Mouse (Mus musculus) ovary, postnatal 14 days (tissue): ENCODE measurements around the gene 1700025G04Rik.

Source experiments
- DNase-seq: peaks from one replicate; pipeline ENCODE4 v3.0.0; 2022; ENCODE audit warnings: low spot score

1700025G04Rik gene

DNA sequence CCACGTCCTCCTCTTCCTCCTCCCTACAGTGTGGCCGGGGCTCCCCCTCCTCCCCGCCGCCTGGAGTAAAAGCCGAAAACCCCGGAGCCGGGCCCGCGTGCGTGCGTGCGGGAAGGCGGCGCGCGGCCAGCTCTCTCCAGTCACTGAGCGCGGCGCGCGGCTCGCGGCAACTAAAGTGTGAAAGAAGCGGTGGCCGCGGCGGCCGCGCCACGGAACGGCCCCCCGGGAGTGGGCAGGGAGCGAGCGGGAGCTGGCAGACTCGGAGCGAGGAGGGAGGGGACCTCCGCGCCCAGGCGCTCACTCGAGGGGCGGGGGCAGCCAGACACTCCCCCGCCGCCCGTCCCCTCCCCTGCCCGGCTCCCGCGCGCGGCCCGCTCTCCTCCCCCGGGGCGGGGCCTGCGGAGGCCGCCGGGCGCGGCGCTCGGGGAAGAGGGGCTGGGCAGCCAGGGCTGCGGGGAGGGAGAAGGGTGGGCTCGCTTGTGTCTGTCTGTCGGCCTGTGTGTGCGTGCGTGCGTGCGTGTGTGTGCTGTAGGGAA, at the start of gene 1700025G04Rik:
TSS of gene 1700025G04Rik (minus strand) at position 108 of the 536 bp plus-strand sequence.
- peak; percentile 67 for DNase-seq

DNA sequence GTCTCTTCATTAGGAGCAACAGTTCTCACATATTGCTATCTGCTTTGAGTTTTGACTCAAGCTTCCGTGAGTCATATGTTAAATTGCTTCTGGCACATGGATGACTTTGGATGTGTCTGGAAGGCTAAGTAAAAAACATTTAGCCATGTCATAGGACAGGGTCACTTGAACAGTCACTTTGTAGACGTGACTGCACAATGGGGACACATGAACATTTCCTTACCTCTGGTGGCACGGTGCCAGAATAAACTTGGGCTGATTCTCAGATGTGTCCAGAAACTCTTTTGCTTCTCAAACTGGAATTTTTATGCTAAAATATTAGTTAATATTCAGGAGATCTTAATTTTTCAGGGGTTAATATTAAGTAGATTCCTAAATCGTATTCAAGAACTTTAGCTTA, 49.6 kb upstream of the 1700025G04Rik start:
- DNase-seq: no peak

DNA sequence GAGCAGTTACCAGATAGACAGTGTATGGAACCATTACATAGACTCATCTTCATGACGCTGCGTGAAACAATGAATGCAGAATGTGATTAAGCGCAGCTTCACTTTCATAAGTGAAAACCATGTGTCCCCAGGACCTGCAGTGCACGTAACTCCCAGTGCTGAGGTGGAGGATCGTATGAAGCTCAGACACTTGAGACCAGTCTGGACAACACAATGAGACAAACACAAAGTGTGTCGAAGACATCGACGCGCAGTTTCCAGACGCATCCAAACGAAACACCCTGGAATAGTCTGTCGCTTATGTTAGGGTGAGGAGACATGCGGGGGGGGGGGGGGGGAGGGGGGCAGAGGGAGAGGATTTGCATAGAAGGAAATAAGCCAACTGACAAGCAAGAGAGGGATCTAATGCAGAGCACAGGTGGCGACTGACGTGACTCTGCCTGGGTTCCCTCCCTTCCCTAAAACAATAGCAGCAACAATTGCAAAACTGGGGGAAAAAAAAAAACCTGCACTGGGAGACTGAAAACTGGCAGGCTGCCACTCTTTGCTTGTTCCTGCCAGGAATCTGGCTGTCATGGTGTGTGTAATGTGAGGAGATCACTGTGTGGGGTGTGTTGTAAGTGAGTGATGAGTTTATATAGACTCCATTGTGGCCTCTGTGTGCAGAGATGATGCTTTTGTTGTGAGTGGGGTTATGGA, 40.3 kb upstream of the 1700025G04Rik start:
- DNase-seq: peak; percentile 21

GRCm38 (mm10) chr1:152125451-152125850, 35.5 kb upstream of the 1700025G04Rik start:
- no peak for DNase-seq

DNA sequence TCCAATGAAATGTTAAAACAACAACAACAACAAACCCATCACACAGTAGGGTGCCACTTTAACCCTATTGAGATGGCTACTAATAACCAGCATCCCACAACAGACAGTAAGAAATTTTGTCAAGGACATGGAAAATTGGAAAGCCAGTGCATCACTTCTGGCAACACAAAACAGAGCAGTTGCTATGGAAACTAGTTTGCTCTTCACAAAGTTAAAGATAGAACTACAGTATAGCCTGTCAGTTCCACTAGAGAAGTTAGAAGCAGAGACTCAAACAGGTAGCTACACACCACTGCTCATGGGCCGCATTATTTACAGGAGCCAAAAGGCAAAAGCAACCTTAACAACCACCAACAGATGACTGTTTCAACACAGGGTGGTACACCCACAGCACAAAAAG, 20.2 kb upstream of the 1700025G04Rik start:
- DNase-seq: no peak

DNA sequence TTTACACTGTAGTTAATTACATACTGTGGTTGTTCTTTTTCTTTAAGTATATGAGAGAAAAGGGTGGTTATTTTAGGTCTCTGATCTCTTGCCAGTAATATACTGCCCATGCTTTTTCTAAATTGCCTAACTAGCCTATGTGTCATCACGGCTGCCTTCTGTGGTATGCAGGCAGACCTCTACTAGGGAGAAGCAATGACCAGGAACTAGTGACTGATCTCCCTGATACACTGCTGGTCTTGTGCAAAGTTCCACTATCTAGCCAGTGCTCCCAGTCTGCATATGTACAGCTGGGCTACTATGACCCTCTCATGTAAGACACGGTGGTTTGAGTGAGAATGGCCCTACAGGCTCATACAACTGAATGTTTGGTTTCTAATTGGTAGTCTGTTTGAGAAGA, 16.2 kb upstream of the 1700025G04Rik start:
- DNase-seq: no peak

- DNase-seq: no peak
These were observed 15.3 kb upstream of the 1700025G04Rik start for GRCm38 (mm10) chr1:152105246-152105645.

DNA sequence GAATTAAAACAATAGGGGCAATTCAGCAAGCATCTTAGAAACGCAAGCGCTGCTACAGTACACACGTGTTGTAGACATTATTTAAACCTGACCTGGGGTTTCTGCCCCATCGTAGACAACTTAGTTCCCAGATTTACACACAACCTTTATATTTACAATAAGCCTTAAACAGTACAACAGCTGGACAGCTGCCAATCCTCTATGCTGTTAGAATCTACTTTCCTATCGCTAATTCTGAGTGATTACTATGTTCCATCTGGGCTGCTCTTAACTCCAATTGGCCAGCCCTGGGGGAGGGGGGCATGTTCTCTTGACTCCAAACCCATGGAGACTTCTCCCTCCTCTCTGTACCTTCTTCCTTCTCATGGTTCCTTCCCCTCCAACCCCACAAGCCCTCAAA, 11.8 kb upstream of the 1700025G04Rik start:
- DNase-seq: no peak

GRCm38 (mm10) chr1:152096045-152096444, 6.1 kb upstream of the 1700025G04Rik start:
- DNase-seq: no peak

DNA sequence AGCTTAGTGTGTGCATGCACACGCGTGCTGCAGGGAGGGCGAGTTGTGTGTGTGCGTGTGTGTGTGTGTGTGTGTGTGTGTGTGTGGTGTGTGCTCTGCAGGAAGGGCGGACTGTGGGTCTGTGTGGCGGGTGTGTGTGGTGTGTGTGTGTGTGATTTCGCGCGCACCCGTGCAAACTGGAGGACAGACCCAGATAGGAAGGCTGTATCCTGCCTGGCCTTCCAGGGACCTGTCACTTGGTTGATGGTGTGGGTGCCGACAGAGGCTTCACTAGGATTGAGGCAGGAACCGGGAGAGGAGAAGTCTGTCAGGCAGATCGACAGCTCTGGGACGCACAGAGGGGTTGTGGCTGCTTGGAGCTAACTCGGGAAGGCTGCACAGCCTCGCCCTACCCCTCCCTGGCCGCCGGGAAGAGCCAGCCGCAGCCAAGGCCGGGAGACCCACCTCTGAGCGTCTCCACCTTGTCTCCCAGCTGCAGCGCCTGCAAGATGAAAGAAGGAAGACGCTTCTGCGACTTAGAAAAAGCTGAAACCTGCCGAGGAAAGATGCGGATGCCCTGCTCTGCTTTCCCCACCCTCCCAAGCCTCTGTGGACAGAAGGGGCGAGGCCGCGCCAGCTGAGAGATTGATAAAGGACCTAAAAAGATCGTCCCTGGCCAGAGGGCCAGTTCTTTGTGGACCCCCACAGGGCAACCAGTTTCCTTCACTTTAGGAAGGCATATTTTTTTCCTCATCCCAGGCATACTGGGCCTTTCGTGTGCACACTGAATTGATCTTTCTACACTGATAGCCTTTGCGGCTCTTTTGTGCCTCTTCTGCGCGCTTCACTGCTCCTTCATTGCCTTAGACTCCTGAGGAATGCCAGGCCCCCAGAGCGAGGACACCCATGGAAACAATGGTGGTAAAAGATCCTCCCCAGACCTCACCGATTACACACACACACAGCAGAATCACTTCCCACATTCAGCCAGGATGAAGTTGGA, 930 bp upstream of the 1700025G04Rik start:
- DNase-seq: peak; percentile 19

GRCm38 (mm10) chr1:152089526-152089925, 399 bp downstream of the 1700025G04Rik start:
- peak; percentile 18 for DNase-seq

DNA sequence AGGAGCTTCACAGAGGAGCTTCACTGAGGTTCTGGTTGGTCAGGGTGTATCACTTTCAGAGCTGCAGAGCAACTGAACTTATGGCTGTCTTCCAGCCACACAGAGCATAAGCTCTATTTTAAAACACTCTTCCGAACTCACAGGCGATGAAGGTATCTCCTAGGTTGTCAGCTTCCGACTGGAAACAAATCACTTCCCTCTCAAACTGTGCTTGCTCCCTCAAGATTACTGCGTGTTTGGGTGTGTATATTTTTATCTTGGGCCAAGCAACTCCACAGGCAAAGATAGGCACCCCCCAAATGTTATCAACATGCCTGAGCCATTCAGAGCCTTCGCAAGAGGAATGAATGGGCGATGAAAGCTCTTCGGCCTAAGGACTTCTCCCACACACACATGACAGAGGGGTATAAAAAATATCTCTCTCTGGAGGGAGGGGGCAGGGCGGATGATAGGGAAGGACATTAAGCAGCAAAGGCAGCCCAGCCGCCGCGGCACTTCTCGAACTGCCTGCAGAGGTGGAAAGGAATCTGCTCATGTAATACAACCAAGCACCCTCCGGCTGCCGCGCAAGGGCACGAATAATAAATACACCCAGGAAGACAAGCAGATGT, 1.0 kb downstream of the 1700025G04Rik start:
- DNase-seq: peak; percentile 21

DNA sequence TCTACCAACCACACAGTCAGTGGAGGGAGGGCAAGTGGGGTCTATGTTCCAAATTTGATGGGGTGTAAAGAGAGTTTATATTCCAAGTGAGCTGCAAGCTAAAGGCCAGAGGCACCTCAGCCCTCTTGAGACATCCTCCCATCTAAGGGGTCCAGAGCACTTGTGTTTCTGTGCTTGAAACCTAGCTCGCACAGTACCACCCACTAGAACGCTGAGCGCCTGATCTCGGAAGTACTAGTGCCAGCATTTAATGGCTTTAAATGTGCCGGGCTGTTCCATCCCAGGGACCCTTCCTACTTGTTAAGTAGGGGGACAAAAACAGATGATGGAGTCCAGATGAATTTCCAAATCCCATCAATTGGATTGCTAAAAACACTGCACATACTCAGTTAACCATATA, 1.9 kb downstream of the 1700025G04Rik start:
- no peak for DNase-seq

- DNase-seq: no peak
These were observed 3.0 kb downstream of the 1700025G04Rik start for GRCm38 (mm10) chr1:152086951-152087350.

DNA sequence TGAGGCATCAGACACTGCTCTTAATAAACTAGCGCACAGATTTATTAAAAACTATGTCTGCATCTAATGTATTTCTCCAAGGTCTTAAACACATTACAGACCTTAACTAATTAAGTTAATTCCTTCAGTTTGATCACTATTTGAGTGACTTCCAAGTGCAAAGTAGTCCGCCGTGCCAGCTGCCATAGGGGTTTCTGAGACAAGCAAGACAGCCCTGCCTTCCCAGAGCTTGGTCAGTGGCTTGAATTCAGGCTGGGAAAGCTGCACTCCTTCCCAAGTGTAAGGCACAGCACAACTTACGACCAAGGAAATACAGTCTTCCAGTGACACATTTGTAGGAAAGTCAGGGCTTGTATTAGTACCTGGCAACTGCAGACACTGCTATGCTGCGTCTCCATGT, 4.4 kb downstream of the 1700025G04Rik start:
- DNase-seq: no peak

DNA sequence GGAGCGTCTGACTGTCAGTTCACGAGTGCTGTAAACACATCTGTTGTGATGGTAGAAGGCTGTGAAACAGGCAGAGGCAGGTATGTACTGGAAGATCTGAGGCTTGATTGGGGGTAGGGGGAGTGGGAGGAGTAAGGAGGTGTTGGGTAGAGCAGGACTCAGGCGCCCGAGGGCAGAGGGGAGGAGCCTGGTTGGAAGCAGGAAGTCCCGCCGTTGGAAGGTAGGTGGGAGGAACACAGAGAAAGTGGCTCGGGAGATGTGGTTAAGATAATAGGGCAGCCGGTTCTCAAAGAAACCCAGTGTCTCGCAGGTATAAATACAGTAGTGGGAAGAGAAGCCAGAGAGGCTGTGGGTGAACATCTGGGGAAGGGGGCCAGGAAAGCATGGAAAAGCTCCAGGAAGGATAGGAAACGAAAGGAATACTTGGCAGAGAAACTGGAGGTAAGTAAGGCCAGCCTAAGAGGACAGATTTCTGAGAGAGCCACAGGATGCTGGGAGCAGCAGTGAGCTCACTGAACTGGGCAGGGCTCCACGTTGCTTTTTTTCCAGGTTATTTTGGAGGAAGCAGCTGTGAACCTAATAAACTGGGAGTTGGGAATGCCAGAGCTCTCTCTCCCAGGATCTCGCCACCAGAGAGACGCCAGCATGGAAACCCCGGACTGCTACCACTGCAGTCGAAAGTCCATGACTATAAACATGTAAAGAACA, 5.1 kb downstream of the 1700025G04Rik start:
- DNase-seq: peak; percentile 24

- no peak for DNase-seq
These were observed 7.8 kb downstream of the 1700025G04Rik start for GRCm38 (mm10) chr1:152081954-152082711.

DNA sequence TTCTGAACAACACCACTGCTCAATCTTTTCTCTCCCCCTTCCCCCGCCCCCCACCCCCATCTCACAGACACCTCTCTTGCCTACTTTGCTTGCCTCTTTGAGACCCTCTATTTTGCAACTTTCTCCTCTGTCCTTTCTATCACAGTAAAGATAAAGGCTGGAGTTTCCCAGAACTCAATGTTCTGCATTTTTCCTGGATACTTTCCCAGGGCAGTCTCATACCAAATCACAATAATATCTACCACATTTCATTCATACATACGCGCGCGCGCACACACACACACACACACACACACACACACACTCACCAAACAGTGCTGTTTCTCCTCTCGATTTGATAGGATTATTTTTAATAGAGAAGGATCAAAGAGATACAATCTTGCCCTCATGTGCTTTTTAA, 8.8 kb downstream of the 1700025G04Rik start:
- no peak for DNase-seq

DNA sequence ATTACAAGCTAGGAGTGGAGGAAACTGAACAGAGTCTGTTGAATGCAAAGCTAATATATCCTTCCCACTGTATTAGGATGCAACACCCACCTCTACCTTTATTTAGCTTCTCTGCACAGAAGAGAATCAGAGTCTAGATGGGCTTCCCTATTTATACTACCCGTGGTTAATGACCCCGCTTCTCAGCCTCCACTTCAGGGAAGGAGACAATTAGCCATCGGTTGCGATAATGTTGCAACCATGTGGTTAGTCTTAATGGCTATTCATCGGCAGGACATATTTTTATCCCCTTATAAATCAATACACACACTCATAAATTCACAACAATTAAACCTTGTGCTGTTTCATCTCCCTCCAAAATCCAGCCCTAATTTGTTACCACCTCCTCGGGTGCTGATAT, 9.7 kb downstream of the 1700025G04Rik start:
- DNase-seq: no peak

- DNase-seq: no peak
These were observed 12.7 kb downstream of the 1700025G04Rik start for GRCm38 (mm10) chr1:152077171-152077715.
